Mouse (Mus musculus): Measurements from ENCODE around the gene Olfr1177-ps. TPM values are rescaled to one million over a fixed set of nuclear protein-coding genes. Genes with fewer than 3 reads are reported as not detected.

Gene Olfr1177-ps
- not detected in 2 replicates for polyA plus RNA-seq (2012; rRNA removed)

GRCm38 (mm10) chr2:88346392-88346791, at the start of gene Olfr1177-ps:
TSS of gene Olfr1177-ps (minus strand) at chr2:88346492.

GRCm38 (mm10) chr2:88386762-88387161, 40.5 kb upstream of the Olfr1177-ps start, which contains the start of gene Olfr1178:
TSS of gene Olfr1178 (plus strand) at chr2:88387062.

GRCm38 (mm10) chr2:88336421-88336820, 9.9 kb downstream of the Olfr1177-ps start, which contains the start of gene Olfr1176:
TSS of gene Olfr1176 (plus strand) at chr2:88336721.

GRCm38 (mm10) chr2:88327115-88327514, 19.2 kb downstream of the Olfr1177-ps start, which contains the start of gene Olfr1175-ps:
TSS of gene Olfr1175-ps (minus strand) at chr2:88327215.

GRCm38 (mm10) chr2:88315035-88315434, 31.3 kb downstream of the Olfr1177-ps start, which contains the start of gene Olfr1174-ps:
TSS of gene Olfr1174-ps (minus strand) at chr2:88315135.

Other genes with a start within 250 kb of the Olfr1177-ps start
- not detected in 2 replicates for gene Olfr1166, start 218.2 kb downstream of the Olfr1177-ps start, polyA plus RNA-seq (2012; rRNA removed)
- not detected in 2 replicates for gene Olfr1167, start 191.3 kb downstream of the Olfr1177-ps start, polyA plus RNA-seq (2012; rRNA removed)
- not detected in 2 replicates for gene Olfr1168, start 164.6 kb downstream of the Olfr1177-ps start, polyA plus RNA-seq (2012; rRNA removed)
- gene Olfr1170, start 118.2 kb downstream of the Olfr1177-ps start, polyA plus RNA-seq (2012; rRNA removed): not detected in 2 replicates
- not detected in 2 replicates for gene Olfr1173, start 66.6 kb downstream of the Olfr1177-ps start, polyA plus RNA-seq (2012; rRNA removed)
- gene Olfr1174-ps, start 31.4 kb downstream of the Olfr1177-ps start, polyA plus RNA-seq (2012; rRNA removed): not detected in 2 replicates
- gene Olfr1175-ps, start 19.3 kb downstream of the Olfr1177-ps start, polyA plus RNA-seq (2012; rRNA removed): not detected in 2 replicates
- gene Olfr1176, start 9.8 kb downstream of the Olfr1177-ps start, polyA plus RNA-seq (2012; rRNA removed): not detected in 2 replicates
- gene Olfr1178, start 40.6 kb upstream of the Olfr1177-ps start, polyA plus RNA-seq (2012; rRNA removed): not detected in 2 replicates
- not detected in 2 replicates for gene Olfr1179, start 60.0 kb upstream of the Olfr1177-ps start, polyA plus RNA-seq (2012; rRNA removed)
- gene Olfr1180, start 72.7 kb upstream of the Olfr1177-ps start, polyA plus RNA-seq (2012; rRNA removed): not detected in 2 replicates
- not detected in 2 replicates for gene Olfr1181, start 79.7 kb upstream of the Olfr1177-ps start, polyA plus RNA-seq (2012; rRNA removed)
- gene Gm13757, start 102.6 kb upstream of the Olfr1177-ps start, polyA plus RNA-seq (2012; rRNA removed): not detected in 2 replicates
- not detected in 2 replicates for gene Olfr1183, start 108.4 kb upstream of the Olfr1177-ps start, polyA plus RNA-seq (2012; rRNA removed)
- not detected in 2 replicates for gene Olfr1184, start 137.1 kb upstream of the Olfr1177-ps start, polyA plus RNA-seq (2012; rRNA removed)
- gene Olfr1185-ps1, start 146.8 kb upstream of the Olfr1177-ps start, polyA plus RNA-seq (2012; rRNA removed): not detected in 2 replicates
- gene Olfr1186, start 172.1 kb upstream of the Olfr1177-ps start, polyA plus RNA-seq (2012; rRNA removed): not detected in 2 replicates
- not detected in 2 replicates for gene Olfr1188, start 210.4 kb upstream of the Olfr1177-ps start, polyA plus RNA-seq (2012; rRNA removed)
- gene Olfr1189, start 240.0 kb upstream of the Olfr1177-ps start, polyA plus RNA-seq (2012; rRNA removed): not detected in 2 replicates

Measured in liver, embryonic 18 days (tissue).